Mouse (Mus musculus) T-cell, adult 2 months (primary cell): ENCODE data around the gene Olfr1381.
"Not testable (repeated sequence)": the region's sequence is repeated elsewhere in the genome, so short reads cannot be mapped to it uniquely, and the experiment has no call there.

ENCODE experiments used
- DNase-seq: peaks from one replicate; pipeline ENCODE4 v3.0.0; 2022; ENCODE audit warnings: low spot score

Olfr1381 gene

DNA sequence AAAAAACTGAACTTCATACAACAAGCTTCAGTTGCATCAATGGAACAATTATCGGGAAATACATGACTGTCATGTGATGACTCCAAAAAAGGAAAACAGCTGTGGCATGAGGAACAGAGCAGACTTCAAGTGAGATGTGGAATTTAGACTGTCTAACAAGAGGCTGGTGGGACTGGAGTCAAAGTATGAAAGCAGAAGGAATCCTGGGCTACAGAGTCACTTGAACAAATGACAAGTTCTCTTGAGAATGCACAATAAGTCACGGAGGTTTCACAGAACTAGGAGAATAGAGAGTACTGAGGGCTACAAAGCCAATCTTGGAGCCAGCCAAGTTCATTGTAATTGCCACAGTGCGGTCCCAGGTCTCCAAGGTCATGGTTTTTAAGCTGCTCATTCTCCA, at the start of gene Olfr1381:
Gene Olfr1381 (plus strand): TSS at position 301 of the 400 bp plus-strand sequence.
- DNase-seq = not testable (repeated sequence)

DNA sequence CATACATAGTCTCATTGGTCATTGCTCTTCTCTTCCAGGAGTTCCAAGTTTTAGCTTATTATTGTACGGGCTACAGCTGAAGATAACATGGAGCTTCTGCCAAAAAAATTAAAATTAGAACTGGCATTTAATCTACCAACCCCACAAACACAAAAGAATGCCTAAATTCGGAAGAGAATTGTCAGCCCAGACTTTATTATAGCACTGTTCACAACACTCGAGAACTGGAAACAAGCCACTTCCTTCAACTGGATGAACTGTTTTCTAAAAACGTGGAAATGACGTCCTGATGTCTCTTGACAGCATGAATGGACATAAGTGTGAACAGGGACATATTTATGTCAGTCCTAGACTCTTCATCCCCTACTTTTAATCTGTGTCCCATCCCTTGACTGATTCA, 25.2 kb upstream of the Olfr1381 start:
- DNase-seq = no peak

DNA sequence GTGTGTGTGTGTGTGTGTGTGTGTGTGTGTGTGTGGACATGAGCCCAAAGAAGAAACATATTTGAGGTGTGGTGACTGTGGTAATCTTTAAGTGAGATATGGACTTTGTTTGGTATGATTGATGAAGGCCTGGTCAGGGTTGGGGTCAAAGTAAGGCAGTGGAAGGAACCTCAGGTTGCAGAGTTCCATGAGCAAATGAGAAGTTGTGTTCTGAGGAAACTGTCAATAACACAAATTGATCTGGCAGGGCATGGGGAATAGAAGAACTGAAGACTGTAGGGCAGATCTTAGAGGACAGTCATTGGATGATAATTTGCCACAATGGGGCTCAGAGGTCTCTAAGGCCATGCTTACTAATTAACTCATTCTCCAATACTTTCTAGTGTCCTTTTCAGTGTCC, 23.9 kb upstream of the Olfr1381 start, which contains the start of gene Olfr1383:
Gene Olfr1383 (plus strand): TSS at position 301 of the 400 bp plus-strand sequence.
- DNase-seq = no peak

DNA sequence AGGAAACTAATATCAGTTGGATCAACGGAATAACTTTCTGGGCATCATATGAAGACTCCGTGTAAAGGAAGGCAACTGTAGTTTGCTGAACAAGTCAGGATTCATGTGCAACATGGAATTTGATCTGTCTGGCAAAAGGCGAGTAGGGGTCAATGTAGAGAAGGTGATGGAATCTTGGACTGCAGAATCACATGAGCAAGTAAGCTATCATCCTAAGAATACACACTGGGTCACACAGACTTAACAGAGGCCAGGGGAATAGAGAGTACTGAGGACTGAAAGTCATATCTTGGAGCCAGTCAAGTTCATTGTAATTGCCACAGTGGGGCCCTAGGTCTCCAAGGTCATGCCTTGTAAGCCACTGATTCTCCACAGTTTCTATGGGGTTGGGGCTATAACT, 15.3 kb upstream of the Olfr1381 start, which contains the start of gene Olfr1382:
Gene Olfr1382 (plus strand): TSS at position 301 of the 400 bp plus-strand sequence.
- no peak for DNase-seq

DNA sequence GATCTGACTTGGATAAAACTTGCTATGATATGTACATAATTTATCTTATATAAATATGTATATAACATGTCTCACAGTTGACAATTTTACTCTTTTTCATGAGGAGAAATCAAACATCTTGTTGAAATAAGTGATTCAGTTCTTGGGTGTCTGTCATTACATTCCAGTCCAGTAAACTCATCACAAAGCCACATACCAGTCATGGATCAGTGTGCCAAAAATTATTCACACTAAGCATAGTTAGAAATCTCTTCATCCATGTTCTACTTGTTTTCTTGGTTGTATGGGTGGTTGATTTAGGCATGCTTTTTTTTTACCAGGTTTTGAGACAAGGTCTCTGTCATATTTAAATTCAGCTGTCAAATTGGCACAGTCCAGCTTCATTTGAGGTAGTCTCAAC, 10.5 kb upstream of the Olfr1381 start:
- no peak for DNase-seq

DNA sequence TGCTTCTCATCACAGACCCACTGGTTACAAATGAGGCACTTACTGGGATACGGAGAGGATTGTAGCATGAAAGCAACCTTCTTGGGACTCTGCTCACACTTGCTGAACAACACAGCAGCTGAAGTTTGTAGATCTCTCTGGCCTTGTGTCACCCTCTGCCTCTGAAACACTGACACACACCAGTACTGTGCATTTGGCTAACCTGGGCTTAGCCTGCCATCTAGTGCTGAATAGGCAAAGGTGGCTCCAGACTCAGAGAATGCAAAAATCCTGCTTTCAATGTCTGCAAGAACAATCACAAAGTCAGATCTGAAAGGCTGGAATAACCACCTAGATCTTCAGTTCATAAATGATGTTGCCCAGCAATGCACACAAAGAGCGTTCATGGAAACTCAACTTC, 6.6 kb upstream of the Olfr1381 start:
- DNase-seq = not testable (repeated sequence)

DNA sequence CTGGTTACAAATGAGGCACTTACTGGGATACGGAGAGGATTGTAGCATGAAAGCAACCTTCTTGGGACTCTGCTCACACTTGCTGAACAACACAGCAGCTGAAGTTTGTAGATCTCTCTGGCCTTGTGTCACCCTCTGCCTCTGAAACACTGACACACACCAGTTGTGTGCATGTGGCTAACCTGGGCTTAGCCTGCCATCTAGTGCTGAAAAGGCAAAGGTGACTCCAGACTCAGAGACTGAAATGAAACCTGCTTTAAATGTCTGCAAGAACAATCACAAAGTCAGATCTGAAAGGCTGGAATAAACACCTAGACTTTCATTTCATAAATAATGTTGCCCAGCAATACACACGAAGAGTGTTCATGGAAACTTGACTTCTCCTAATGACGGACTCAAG, 10.8 kb downstream of the Olfr1381 start:
- not testable (repeated sequence) for DNase-seq

DNA sequence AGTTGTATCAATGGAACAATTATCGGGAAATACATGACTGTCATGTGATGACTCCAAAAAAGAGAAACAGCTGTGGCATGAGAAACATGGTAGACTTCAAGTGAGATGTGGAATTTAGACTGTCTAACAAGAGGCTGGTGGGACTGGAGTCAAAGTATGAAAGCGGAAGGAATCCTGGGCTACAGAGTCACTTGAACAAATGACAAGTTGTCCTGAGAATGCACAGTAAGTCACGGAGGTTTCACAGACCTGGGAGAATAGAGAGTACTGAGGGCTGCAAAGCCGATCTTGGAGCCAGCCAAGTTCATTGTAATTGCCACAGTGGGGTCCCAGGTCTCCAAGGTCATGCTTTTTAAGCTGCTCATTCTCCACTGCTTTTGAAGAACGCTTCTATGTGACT, 13.3 kb downstream of the Olfr1381 start, which contains the start of gene Olfr1380:
Gene Olfr1380 (plus strand): TSS at position 301 of the 400 bp plus-strand sequence.
- DNase-seq = not testable (repeated sequence)

DNA sequence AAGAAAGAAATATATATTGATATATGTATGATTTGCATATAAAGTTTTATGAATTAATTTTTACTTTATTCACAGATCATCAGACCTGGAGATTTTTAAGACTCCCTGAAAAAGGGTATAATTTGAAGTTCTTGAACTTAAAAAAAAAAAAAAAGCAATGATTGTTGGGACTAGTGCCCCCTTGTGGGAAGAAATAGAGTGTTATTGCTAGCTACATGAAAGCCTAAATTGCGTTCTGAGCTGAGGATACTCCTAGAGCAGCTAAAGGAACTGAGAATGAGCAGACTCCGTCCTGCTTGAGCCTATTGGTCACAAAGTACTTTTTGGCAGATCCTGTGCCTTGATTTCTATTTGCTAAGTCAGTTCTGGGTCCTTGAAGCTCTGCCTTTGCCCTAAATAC, 31.8 kb downstream of the Olfr1381 start:
- DNase-seq = not testable (repeated sequence)

DNA sequence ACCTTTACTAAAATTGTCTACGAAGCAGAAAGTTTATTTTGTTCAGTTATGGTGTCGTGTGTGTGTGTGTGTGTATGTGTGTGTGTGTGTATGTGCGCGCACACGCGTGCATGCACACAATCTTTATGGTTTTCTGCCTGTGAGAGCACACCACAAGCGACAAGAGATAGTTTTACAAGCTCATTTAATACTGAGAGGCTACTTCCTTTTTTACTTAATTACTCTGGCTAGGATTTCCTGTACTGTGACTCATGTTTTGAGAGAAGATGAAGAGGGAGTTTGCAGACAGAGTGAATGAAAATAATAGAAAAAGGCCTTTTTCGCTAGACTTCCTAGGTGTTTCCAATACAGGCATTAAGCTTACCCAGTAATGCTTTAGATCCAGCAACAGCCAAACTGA, 37.2 kb downstream of the Olfr1381 start:
- DNase-seq = not testable (repeated sequence)

DNA sequence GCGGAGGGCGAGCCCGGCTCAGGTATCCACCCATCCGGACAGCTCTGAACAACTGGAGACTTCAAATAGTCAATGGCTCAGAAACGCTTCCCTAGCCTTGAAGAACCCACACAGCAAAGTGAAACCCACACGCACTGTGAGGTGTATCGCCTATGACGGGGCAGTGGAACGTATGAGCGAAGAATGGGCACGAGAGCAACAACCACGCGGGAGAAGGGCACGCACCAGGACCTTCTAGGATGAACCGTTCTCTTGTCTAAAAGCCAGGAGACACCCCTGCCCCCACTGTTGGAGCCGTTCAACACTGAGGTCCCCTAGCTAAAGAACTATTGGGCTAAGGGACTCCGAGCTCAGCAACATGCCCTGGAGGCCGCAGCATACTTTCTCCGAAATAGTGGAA, 47.0 kb downstream of the Olfr1381 start:
- DNase-seq = no peak

DNA sequence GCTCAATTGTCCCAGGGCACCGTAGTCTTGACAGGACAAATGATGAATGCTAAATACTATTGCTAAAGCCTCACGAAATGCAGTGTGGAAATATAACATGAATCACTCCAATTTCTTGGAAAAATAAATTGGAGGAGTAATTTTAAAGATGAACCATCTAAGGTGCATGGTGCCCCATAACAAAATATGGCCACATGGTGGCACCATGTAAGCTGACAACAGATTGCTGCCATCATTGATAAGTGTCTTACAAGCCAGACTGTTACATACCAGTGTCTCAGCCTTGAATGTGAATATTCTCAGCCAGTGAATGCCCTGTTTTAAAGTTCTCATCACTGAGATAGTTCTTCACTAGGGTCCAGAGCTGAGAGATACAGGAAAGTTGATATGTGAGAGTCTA, 53.9 kb downstream of the Olfr1381 start:
- DNase-seq = not testable (repeated sequence)
